Mouse (Mus musculus): ENCODE measurements around the gene Fgf18. TPM values are rescaled to one million over a fixed set of nuclear protein-coding genes. Genes with fewer than 3 reads are reported as not detected.

The Fgf18 gene
- 1 to 10 TPM in 1 of 2 experiments, under 1 TPM in 1; 0.80 to 2.9 TPM for polyA plus RNA-seq (2017; shearing (Covaris generic))

DNA sequence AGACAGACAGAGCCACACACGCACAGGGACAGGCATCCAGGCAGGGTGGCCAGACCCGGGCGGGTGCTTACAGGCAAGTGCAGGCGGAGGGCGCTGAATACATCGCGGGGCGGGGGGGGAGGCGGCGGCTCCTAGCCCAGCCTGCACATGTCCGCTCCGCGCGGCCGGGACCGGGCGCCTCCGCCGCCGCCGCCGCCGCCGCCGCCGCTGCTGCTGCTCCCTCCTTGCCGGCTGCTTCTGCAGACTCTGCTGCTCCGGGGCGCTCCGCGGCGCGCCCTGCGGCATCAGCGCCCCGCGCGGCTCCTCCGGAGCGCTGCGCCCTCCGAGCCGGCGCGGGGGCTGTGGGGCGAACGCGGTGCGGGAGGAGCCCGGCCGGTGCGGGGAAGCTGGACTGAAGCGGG lies at the start of gene Fgf18:
Gene Fgf18 (minus strand): TSS at position 230 of the 401 bp plus-strand sequence.

DNA sequence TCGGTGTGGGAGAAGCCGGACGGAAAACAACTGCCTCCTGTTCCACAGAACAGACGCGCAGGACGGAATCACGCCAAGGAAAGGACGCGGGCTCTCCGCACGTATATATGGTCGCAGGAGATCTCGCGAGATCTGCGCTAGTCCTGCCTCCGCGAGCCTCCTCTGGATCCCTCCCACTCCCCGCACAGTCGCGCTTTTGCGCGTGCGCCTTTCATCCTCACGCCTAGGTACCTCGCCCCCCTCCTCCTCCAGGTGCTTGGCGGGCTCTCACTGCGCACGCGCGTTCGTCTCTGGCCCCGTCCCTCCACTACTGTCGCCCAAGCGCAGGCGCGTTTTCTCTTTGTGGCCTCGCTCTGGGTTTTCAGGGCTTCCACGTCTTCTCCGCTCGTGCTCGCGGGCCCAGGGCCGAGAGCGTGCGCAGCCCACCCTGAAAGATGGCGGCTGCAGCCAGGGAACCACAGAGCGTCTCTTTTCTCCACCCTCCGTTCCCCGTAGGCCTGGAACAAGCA lies 15.9 kb upstream of the Fgf18 start, which contains the start of gene Npm1:
Gene Npm1 (minus strand): TSS at position 209 of the 509 bp plus-strand sequence.

Other genes starting within 250 kb of the Fgf18 start
- 100 to 1,000 TPM; 485 to 552 TPM for gene Npm1, start 15.8 kb upstream of the Fgf18 start, polyA plus RNA-seq (2017; shearing (Covaris generic))
- gene Tlx3, start 56.2 kb upstream of the Fgf18 start, polyA plus RNA-seq (2017; shearing (Covaris generic)): under 1 TPM in 1 of 2 experiments, not detected in 1; 0.49 TPM
- gene Gm12117, start 129.3 kb upstream of the Fgf18 start, polyA plus RNA-seq (2017; shearing (Covaris generic)): not detected

Data from inflammation-experienced regulatory T-cells (primary cell).